Mouse (Mus musculus): ENCODE measurements around the gene Lrrc25. TPM values are rescaled to one million over a fixed set of nuclear protein-coding genes. Genes with fewer than 3 reads are reported as not detected.

Gene Lrrc25
- polyA plus RNA-seq, 1 experiment from 2014 or later = 4.0 TPM

DNA sequence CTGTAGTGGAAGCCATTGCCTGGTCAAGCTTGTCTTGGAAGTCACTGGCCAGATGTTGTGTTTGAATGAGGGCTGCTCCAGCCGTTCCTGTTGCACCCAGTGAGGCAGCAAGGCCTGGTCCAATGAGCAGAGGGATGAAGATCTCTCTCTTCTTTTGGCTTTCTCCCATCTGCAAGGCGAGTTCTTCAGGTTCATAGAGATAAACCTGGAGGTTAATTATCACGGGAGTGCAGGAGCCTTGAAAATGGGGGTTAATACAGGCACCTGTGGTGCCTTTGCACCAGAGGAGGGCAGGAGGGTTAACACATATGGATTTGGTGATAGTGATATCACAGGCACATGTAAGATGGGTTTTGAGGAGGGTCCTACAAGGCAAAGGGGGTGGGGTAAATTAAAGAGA, 6.3 kb downstream of the Lrrc25 start:
- Histone ChIP-seq H3K36me3 (no peaks in the 10 kb centered on the region), H3K9me3 (replicated peaks) (no peaks in the 10 kb centered on the region), H3K4me2 (replicated peaks) (no peak overlapping the region), H3K9ac (no peak overlapping the region), H3K27me3 (peaks cover 17% of the 10 kb centered on the region), H3K4me1 (0 out of 2 replicates have a peak, but pooled peaks cover 5% of the 10 kb centered on the region), H3K4me3 (replicated peaks) (no peak overlapping the region), H3K27ac (replicated peaks) (no peak overlapping the region)
- WGBS = 51% methylated on average over 3 of the region's 3 CpGs
- ATAC-seq (ENCODE audit: insufficient number of reproducible peaks, low FRiP score, low TSS enrichment, low read depth) = no peak

DNA sequence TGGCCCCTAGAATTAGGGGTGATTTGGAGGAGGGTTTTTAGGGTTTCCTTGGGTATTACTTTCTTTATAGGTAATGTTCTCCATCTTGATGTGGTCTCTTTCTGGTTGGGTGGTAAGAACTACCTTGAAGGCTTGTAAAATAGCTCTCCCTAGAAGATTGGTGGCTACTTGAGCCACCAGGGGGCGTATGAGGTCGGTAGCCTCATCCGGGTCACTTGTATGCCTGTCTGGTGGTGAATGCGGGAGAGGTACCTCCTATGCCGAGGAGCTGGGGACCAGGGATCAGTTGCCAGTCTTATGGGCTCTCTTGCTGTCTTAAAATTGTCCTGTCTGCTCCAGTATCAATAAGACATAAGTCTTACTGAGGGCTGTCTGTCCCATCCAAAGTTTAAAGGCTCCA, 9.1 kb downstream of the Lrrc25 start:
- Histone ChIP-seq H3K4me2 (replicated peaks) (0 out of 2 replicates have a peak overlapping the region, but pooled peaks have one; percentile 8), H3K9ac (no peak overlapping the region), H3K4me1 (peaks cover 9% of the 10 kb centered on the region), H3K27ac (replicated peaks) (no peak overlapping the region), H3K4me3 (replicated peaks) (no peak overlapping the region), H3K36me3 (no peaks in the 10 kb centered on the region), H3K9me3 (replicated peaks) (no peaks in the 10 kb centered on the region), H3K27me3 (peaks cover 17% of the 10 kb centered on the region)
- ATAC-seq (ENCODE audit: insufficient number of reproducible peaks, low FRiP score, low TSS enrichment, low read depth) = no peak
- WGBS = 12% methylated on average over 5 of the region's 5 CpGs

DNA sequence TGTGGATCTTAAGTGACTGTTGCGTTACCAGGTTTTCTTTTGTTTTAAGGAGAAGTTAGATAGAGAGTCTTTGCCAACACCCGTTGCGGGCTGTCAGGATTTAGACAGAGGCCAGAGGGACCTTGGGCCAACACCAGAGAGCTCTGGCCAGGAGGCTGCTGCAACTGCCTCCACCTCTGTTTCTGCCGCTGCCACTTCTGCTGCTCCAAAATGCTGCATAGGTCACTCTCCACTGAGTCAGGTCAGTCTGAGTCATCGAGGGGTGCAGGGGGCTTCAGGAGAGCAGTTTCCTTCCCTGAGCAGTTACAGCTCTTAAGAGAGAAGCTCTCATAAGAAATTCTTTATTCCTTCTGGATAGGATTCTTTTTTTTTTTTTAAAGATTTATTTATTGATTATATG, 11.1 kb downstream of the Lrrc25 start:
- Histone ChIP-seq H3K27me3 (peaks cover 17% of the 10 kb centered on the region), H3K9me3 (replicated peaks) (no peaks in the 10 kb centered on the region), H3K36me3 (no peaks in the 10 kb centered on the region), H3K27ac (replicated peaks) (no peak overlapping the region), H3K4me3 (replicated peaks) (no peak overlapping the region), H3K4me1 (peaks cover 25% of the 10 kb centered on the region), H3K9ac (no peak overlapping the region), H3K4me2 (replicated peaks) (no peak overlapping the region)
- 85% methylated on average over 5 of the region's 5 CpGs for WGBS
- ATAC-seq (ENCODE audit: insufficient number of reproducible peaks, low FRiP score, low TSS enrichment, low read depth) = no peak

- WGBS = 48% methylated on average over 7 of the region's 7 CpGs
- Histone ChIP-seq H3K27me3 (peaks cover 11% of the 10 kb centered on the region), H3K27ac (replicated peaks) (peak overlapping the region; percentile 23; the same call in 1 of the 2 replicates), H3K4me1 (peaks cover 30% of the 10 kb centered on the region), H3K36me3 (no peaks in the 10 kb centered on the region), H3K9ac (peak overlapping the region; percentile 37; the same call in 1 of the 2 replicates), H3K9me3 (replicated peaks) (no peaks in the 10 kb centered on the region), H3K4me3 (replicated peaks) (peak overlapping the region; percentile 56), H3K4me2 (replicated peaks) (peak overlapping the region; percentile 83)
- no peak for ATAC-seq (ENCODE audit: insufficient number of reproducible peaks, low FRiP score, low TSS enrichment, low read depth)
These were observed 13.1 kb downstream of the Lrrc25 start for GRCm38 (mm10) chr8:70628986-70629490.

DNA sequence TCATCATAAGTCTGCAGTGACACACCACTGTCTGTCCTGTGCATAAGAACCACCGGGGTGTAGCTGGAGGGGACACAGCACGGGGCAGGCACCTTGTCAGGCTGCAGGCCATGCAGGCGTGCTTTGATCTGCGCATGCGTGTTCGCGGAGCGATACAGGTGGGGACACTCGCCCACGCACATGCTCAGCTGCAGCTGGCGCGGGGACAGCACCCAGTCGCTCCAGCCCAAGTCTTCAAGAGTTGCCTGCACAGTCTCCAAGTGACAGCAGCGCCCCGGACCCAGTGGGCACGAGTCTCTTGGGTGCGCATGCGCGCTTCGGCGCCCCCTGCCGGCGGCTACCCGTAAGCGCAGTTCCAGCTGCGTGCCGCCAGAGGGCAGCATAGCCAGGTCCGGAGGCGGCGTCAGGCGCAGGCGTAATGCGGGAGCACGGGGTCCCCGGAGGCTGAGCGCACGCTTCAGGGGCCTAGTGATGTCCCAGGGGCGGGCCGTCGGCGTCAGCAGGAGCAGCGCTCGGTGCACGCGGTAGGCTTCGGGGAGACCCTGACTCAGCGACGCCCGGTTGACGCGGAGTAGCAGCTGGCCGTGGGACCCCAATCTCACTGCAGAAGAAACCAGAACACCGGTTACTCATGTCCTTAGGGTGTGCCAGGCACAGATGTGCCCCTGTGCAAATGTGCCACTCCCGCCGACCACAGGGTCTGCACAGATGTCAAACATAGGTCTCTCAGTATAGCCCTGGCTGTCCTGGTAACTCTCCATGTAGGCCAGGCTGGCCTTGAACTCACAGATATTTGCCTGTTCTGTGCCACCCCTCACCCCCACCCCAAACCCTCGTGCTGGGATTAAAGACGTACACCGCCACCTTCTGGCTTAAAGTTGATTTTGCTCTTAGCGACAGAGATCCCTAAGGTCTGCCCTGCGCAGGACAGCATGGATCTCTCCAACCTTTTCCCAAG, 13.9 kb downstream of the Lrrc25 start:
- no peaks in the 10 kb centered on the region for H3K9me3 ChIP-seq (replicated peaks)
- H3K4me1 ChIP-seq = peaks cover 36% of the 10 kb centered on the region
- H3K4me2 ChIP-seq (replicated peaks) = peak overlapping the region; percentile 83
- peak; percentile 87 for ATAC-seq (ENCODE audit: insufficient number of reproducible peaks, low FRiP score, low TSS enrichment, low read depth)
- H3K27ac ChIP-seq (replicated peaks) = peak overlapping the region; percentile 23; the same call in 1 of the 2 replicates
- H3K36me3 ChIP-seq = no peaks in the 10 kb centered on the region
- H3K9ac ChIP-seq = peak overlapping the region; percentile 37
- peak overlapping the region; percentile 56 for H3K4me3 ChIP-seq (replicated peaks)
- WGBS = 1% methylated on average over 60 of the region's 60 CpGs
- peaks cover 11% of the 10 kb centered on the region for H3K27me3 ChIP-seq

DNA sequence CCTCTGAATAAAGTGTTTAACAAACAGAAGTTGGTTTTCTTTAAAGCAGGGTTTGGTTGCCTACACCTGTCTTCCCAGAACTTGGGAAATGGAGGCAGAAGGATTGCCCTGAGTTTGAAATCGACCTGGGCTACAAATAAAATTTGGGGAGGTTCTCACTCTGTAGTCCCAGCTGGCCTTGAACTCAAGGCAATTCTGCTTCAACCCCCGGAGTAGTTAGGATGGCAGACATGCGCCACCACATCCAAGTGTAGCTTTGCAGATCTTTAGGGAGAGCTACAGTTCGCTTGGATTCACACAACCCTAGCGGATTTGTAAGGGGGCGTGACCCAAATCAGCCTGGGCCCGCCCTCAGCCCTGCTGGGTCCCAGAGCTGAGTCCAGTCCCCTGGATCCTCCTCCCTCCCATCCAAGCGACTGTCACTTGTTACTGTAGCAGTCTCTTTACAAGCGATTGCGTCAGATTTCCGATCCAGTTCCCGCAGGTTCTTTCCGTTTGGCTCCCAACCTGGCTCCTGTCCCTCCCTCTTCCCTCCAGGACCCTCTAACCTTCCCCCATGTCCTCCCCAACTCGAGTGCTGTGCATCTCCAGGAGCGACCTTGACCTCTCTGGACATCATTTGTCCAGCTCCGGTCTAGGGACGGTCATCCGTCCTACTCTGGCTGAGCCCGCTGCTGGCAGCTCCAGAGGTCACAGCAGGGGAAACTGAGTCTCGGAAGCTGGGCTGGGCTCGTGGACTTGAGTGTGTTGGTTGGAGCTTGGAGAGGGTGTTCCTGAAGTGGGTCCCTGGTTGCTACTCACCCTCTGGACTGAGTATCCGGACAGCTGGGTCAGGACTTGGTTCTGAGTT, 14.8 kb downstream of the Lrrc25 start:
- peak overlapping the region; percentile 83 for H3K4me2 ChIP-seq (replicated peaks)
- H3K4me3 ChIP-seq (replicated peaks) = peak overlapping the region; percentile 56; the same call in 1 of the 2 replicates
- peak overlapping the region; percentile 23; the same call in 1 of the 2 replicates for H3K27ac ChIP-seq (replicated peaks)
- no peaks in the 10 kb centered on the region for H3K9me3 ChIP-seq (replicated peaks)
- H3K27me3 ChIP-seq = peaks cover 11% of the 10 kb centered on the region
- no peak overlapping the region for H3K9ac ChIP-seq
- WGBS = 15% methylated on average over 22 of the region's 22 CpGs
- peaks cover 31% of the 10 kb centered on the region for H3K4me1 ChIP-seq
- ATAC-seq (ENCODE audit: insufficient number of reproducible peaks, low FRiP score, low TSS enrichment, low read depth) = 0 out of 2 replicates have a peak, but pooled peaks have one; percentile 31
- no peaks in the 10 kb centered on the region for H3K36me3 ChIP-seq

DNA sequence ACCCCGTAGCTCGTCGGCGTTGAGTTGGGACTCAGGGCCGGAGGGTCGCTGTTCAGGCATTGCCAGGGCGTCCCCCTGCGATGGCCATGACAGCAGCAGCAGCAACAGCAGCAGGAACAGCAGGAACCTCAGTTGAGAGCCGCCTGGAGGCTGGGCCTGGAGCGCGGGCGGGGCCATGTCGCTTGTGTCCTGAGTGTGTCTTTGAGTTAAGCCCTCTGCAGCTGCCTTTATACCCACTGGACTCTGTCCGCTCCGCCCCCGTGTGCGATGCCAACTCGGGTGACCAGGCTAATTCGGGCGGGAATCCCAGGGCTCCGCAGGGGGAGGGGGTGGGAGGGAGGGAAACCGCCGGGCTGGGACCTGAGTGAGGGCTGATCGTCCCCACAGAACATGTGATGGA, 15.5 kb downstream of the Lrrc25 start:
- no peak for ATAC-seq (ENCODE audit: insufficient number of reproducible peaks, low FRiP score, low TSS enrichment, low read depth)
- no peaks in the 10 kb centered on the region for H3K9me3 ChIP-seq (replicated peaks)
- H3K4me3 ChIP-seq (replicated peaks) = no peak overlapping the region
- H3K4me2 ChIP-seq (replicated peaks) = peak overlapping the region; percentile 15; the same call in 1 of the 2 replicates
- WGBS = 18% methylated on average over 24 of the region's 24 CpGs
- H3K9ac ChIP-seq = no peak overlapping the region
- H3K36me3 ChIP-seq = no peaks in the 10 kb centered on the region
- peaks cover 31% of the 10 kb centered on the region for H3K4me1 ChIP-seq
- peaks cover 11% of the 10 kb centered on the region for H3K27me3 ChIP-seq
- no peak overlapping the region for H3K27ac ChIP-seq (replicated peaks)

DNA sequence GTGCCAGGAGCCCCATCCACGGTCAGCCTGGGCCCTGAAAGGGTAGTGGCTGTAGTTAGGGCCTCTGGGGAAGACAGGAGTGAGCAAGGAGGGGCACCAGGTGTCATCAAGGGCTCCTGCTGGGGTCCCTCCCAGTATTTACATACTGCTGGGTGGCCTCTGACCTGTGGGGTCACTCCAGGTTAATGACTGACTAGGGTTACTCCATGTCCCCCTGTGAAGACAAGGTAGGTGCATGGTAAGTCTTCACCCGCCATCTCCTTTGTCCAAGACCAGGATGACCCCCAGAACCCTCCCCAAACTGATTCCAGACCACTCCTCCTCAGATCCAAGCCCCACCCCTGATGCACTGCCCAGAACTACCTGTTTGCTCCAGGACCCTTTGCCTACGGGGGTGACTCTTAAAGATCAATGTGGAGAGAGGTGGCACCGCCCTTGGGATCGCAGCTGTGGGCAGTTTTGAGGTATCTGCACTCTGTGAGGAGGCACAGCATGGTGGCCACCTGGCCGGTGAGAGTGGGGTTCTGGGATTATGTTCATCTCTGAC, 16.5 kb downstream of the Lrrc25 start, which contains the start of gene Gdf15:
Gene Gdf15 (minus strand): TSS at position 111 of the 547 bp plus-strand sequence.
- H3K36me3 ChIP-seq = no peaks in the 10 kb centered on the region
- no peak for ATAC-seq (ENCODE audit: insufficient number of reproducible peaks, low FRiP score, low TSS enrichment, low read depth)
- no peak within 1 kb of the TSS for H3K27ac ChIP-seq (replicated peaks)
- peak within 1 kb of the TSS; percentile 15; the same call in 1 of the 2 replicates for H3K4me2 ChIP-seq (replicated peaks)
- peaks cover 31% of the 10 kb centered on the region for H3K4me1 ChIP-seq
- no peaks in the 10 kb centered on the region for H3K9me3 ChIP-seq (replicated peaks)
- 67% methylated on average over 6 of the region's 6 CpGs for WGBS
- H3K9ac ChIP-seq = no peak within 1 kb of the TSS
- no peak within 1 kb of the TSS for H3K4me3 ChIP-seq (replicated peaks)
- H3K27me3 ChIP-seq = peaks cover 11% of the 10 kb centered on the region

DNA sequence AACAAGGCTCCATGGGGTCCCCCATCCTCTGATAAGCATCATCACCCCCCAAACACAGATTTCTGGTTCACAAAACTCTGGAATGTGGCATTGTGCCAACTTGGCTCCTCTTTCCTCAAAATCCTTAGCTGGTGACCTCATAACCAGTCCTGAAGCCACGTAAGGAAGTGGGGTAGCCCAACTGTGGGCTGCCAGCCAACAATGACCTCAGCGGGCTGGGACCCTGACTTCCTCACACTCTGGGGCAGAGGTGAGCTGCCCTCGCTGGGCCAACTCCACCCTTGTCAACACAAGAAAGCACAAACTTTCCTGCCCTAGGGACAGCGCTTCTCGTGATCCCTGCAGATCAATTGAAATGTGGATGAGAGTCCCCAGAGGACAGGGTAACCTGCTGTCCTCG, 18.1 kb downstream of the Lrrc25 start:
- H3K4me3 ChIP-seq (replicated peaks) = no peak overlapping the region
- peaks cover 11% of the 10 kb centered on the region for H3K27me3 ChIP-seq
- no peak overlapping the region for H3K9ac ChIP-seq
- WGBS = 43% methylated on average over 6 of the region's 6 CpGs
- no peaks in the 10 kb centered on the region for H3K36me3 ChIP-seq
- H3K9me3 ChIP-seq (replicated peaks) = no peaks in the 10 kb centered on the region
- H3K4me2 ChIP-seq (replicated peaks) = no peak overlapping the region
- no peak for ATAC-seq (ENCODE audit: insufficient number of reproducible peaks, low FRiP score, low TSS enrichment, low read depth)
- H3K4me1 ChIP-seq = peaks cover 31% of the 10 kb centered on the region
- no peak overlapping the region for H3K27ac ChIP-seq (replicated peaks)

- peaks cover 22% of the 10 kb centered on the region for H3K4me1 ChIP-seq
- no peak overlapping the region for H3K27ac ChIP-seq (replicated peaks)
- peaks cover 11% of the 10 kb centered on the region for H3K27me3 ChIP-seq
- H3K9me3 ChIP-seq (replicated peaks) = no peaks in the 10 kb centered on the region
- no peak for ATAC-seq (ENCODE audit: insufficient number of reproducible peaks, low FRiP score, low TSS enrichment, low read depth)
- no peak overlapping the region for H3K9ac ChIP-seq
- H3K4me2 ChIP-seq (replicated peaks) = no peak overlapping the region
- no peaks in the 10 kb centered on the region for H3K36me3 ChIP-seq
- WGBS = 66% methylated on average over 6 of the region's 6 CpGs
- no peak overlapping the region for H3K4me3 ChIP-seq (replicated peaks)
These were observed 19.6 kb downstream of the Lrrc25 start for GRCm38 (mm10) chr8:70635527-70635926.

All from embryonic facial prominence, embryonic 15.5 days (tissue).